Mouse (Mus musculus) kidney, embryonic 16.5 days (tissue): Measurements from ENCODE around the gene Cds1. TPM values are rescaled to one million over a fixed set of nuclear protein-coding genes. Genes with fewer than 3 reads are reported as not detected.

Experiments used
- ATAC-seq: fragments of 200-750 bp; cut with Nextera tagmentation; 2 replicates; pipeline ENCODE4 v1.8.0; 2017; ENCODE audit warnings: moderate TSS enrichment; ENCODE audit not compliant: low FRiP score, low TSS enrichment
- H3K27ac ChIP-seq: fragments of 300-500 bp; sonication (generic); 2 replicates; pipeline ENCODE4 v1.5.1; 2014; ENCODE audit warnings: low read length
- H3K27me3 ChIP-seq: fragments of 300-500 bp; sonication (generic); 2 replicates; pipeline ENCODE4 v1.6.1; 2014; ENCODE audit warnings: low read length, control low read depth, mixed read lengths; ENCODE audit not compliant: insufficient read depth
- H3K36me3 ChIP-seq: fragments of 300-500 bp; sonication (generic); 2 replicates; pipeline ENCODE4 v1.6.1; 2014; ENCODE audit warnings: low read length, control low read depth, mixed read lengths; ENCODE audit not compliant: insufficient read depth
- H3K4me1 ChIP-seq: fragments of 300-500 bp; sonication (generic); 2 replicates; pipeline ENCODE4 v1.6.1; 2014; ENCODE audit warnings: low read length, control low read depth, mixed read lengths; ENCODE audit not compliant: insufficient read depth
- H3K4me2 ChIP-seq: fragments of 300-500 bp; sonication (generic); replicated peaks from 2 replicates; pipeline ENCODE4 v1.6.1; 2014; ENCODE audit warnings: low read depth, low read length
- H3K4me3 ChIP-seq: fragments of 300-500 bp; sonication (generic); 2 replicates; pipeline ENCODE4 v1.5.1; 2014; ENCODE audit warnings: mild to moderate bottlenecking, low read length
- H3K9ac ChIP-seq: fragments of 300-500 bp; sonication (generic); replicated peaks from 2 replicates; pipeline ENCODE4 v1.6.1; 2014; ENCODE audit warnings: low read length
- H3K9me3 ChIP-seq: fragments of 300-500 bp; sonication (generic); 2 replicates; pipeline ENCODE4 v1.6.1; 2016; ENCODE audit warnings: low read length, control low read depth
- WGBS: fragments of 180-500 bp; shearing (Covaris S2); extraction: QIAGEN DNeasy Blood & Tissue Kit; methylation state at CpG from one replicate; pipeline ENCODE4 v1.1.7; 2014; 5-methylcytosine and 5-hydroxymethylcytosine counted together
- polyA plus RNA-seq: library from polyadenylated mRNA; unstranded; fragments of >200 nt; fragmentation: Nextera tagmentation; extraction: Ambion mirVana; gene quantifications from 2 replicates; pipeline ENCODE4 v1.2.1, GENCODE M21; 2015

Cds1 gene
- polyA plus RNA-seq, 1 experiment from 2014 or later, result 15.8 TPM

DNA sequence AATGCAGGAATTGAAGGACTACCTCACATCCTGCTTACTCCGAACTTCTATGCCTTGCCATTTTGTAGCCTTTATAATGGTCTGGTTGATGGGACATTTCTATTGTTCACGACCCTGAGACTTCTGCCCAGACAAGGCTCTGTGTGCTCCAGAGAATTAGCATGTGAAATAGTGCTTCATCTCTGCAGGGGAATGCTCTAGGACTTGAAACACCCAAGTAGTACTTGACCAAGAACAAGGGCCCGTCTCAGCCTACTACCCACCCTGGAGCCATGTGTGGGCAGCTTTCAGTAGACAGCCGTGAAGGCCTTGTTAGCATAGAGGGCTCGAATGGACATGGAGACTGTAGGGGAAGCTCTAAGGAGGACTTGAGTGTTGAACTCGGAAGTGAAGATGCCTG is 2.6 kb downstream of the Cds1 start:
- Histone ChIP-seq H3K4me1 (peaks cover 17% of the 10 kb centered on the region; the same call in 1 of the 2 replicates), H3K36me3 (no peaks in the 10 kb centered on the region), H3K4me2 (no peak overlapping the region; the same call in 1 of the 2 replicates), H3K9ac (no peak overlapping the region), H3K27ac (no peak overlapping the region), H3K9me3 (no peaks in the 10 kb centered on the region), H3K27me3 (peaks cover 32% of the 10 kb centered on the region; the same call in 1 of the 2 replicates), H3K4me3 (no peak overlapping the region)
- ATAC-seq, result no peak
- WGBS, result 82% methylated on average over 6 of the region's 6 CpGs

DNA sequence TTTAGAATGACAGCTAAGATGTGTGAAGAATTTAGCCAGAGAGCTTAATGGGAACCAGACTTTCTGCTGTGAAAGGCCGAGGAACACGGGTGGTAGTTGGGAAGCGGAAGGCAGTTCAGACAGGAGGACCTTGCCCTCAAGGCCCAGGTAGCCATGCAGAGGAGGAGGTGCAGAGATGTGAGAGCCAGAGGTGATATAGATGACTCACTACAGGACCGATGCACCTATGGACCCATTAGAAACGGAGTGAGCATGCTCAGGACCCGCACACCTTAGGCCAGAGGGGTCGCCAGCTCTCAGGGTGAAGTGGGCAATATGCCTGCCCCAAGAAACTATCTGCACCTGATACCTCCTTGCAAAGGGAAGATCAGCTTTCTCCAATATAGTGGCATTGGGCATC is 3.6 kb downstream of the Cds1 start:
- Histone ChIP-seq H3K27me3 (peaks cover 28% of the 10 kb centered on the region; the same call in 1 of the 2 replicates), H3K4me2 (no peak overlapping the region), H3K9me3 (no peaks in the 10 kb centered on the region), H3K36me3 (no peaks in the 10 kb centered on the region), H3K4me3 (no peak overlapping the region), H3K9ac (no peak overlapping the region), H3K27ac (no peak overlapping the region), H3K4me1 (peaks cover 17% of the 10 kb centered on the region; the same call in 1 of the 2 replicates)
- no peak for ATAC-seq
- 93% methylated on average over 7 of the region's 7 CpGs for WGBS

DNA sequence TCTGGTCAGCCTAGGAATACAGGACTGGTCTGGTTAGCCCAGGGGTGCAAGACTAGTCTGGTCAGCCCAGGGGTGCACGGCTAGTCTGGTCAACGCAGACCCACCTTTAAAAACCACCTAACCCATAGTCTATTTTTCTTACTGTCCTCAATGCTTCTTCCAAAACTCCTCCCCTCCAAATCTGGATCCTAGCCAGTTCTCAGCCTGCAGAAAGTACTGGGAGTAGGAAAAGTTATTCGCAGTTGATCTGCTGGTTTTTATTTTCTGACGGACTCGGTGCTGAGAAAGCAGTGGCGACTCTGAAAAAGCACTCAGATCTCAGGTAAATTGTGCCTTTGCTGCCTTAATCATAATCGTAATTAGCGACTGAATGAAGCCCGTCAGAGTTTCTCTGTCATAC is 7.7 kb downstream of the Cds1 start:
- no peak overlapping the region for H3K9ac ChIP-seq
- H3K4me3 ChIP-seq, result no peak overlapping the region
- H3K4me2 ChIP-seq, result no peak overlapping the region
- WGBS, result 73% methylated on average over 9 of the region's 9 CpGs
- 0 out of 2 replicates have a peak, but pooled peaks have one; percentile 51 for ATAC-seq
- H3K27me3 ChIP-seq, result peaks cover 6% of the 10 kb centered on the region; the same call in 1 of the 2 replicates
- 0 out of 2 replicates have a peak, but pooled peaks cover under 1% of the 10 kb centered on the region for H3K4me1 ChIP-seq
- no peaks in the 10 kb centered on the region for H3K36me3 ChIP-seq
- H3K27ac ChIP-seq, result no peak overlapping the region
- H3K9me3 ChIP-seq, result no peaks in the 10 kb centered on the region

DNA sequence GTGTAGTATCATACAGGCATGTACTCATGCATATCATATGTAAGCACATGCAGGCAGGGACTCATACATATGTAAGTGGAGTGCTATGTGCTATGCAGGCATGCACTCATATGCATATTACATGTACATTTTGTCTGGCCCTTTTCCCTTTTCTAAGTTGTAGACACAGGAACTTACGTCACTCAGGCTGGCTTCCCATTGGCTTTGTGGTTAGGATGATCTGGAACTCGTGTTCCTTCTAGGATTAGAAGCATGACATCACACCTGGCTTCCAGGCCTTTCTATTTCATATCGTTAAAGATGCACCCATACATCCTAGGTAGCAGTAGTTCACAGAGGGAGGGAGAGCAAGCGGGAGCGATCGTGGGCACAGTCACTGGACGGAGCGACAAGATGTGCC is 10.3 kb downstream of the Cds1 start:
- Histone ChIP-seq H3K9ac (no peak overlapping the region), H3K4me1 (no peaks in the 10 kb centered on the region), H3K27me3 (no peaks in the 10 kb centered on the region), H3K9me3 (no peaks in the 10 kb centered on the region), H3K36me3 (no peaks in the 10 kb centered on the region), H3K27ac (no peak overlapping the region), H3K4me2 (no peak overlapping the region), H3K4me3 (no peak overlapping the region)
- 93% methylated on average over 8 of the region's 8 CpGs for WGBS
- ATAC-seq, result no peak

DNA sequence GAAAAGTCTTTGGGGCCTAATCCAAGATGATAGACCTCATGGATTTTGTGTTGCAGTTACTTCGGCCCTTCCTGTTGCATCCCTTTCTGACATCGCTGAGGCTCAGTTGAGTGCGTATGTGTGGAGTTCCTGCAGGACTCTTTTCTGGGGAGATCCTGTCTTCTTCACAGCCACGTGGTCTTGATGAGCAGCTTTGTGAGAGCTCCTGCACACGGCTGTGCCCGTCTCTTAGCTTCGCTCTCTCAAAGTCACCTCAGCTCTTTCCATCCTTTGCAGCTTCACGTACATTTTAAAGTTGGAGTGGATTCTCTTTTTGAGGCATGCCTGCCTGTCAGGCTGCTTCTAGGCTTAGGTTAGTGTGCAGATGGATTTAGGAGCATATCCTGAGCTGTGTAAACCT is 11.6 kb downstream of the Cds1 start:
- WGBS, result 86% methylated on average over 8 of the region's 8 CpGs
- ATAC-seq, result no peak

DNA sequence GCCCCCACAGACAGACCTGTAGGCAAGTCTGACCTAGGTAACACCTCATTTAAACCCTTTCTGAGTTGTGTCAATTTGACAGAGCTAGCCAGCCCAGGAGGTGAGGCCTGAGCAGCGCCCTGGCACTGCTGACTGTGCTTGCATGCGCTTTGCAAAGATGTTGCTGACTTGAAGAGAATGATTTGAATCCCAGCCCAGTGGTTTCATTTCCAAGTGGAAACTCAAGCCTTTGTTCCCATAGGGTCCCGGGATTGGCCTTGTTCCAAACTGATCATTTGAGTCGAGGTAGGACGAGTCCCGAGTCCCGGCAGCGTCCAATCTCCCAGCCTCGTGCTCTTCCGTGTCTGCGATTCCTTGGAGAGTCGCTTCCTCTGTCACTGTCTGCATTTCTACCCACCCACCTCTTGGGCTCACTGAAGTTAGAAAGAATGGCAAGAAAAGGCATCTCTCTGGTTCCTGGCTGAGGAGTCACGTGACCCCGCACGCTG is 14.5 kb downstream of the Cds1 start:
- no peaks in the 10 kb centered on the region for H3K27me3 ChIP-seq
- no peak overlapping the region for H3K4me2 ChIP-seq
- ATAC-seq, result no peak
- no peak overlapping the region for H3K27ac ChIP-seq
- no peak overlapping the region for H3K4me3 ChIP-seq
- H3K9me3 ChIP-seq, result no peaks in the 10 kb centered on the region
- 90% methylated on average over 15 of the region's 15 CpGs for WGBS
- H3K9ac ChIP-seq, result no peak overlapping the region
- no peaks in the 10 kb centered on the region for H3K36me3 ChIP-seq
- H3K4me1 ChIP-seq, result no peaks in the 10 kb centered on the region

More for the DNA sequence above, 11.6 kb downstream of the Cds1 start:
- no peak overlapping the region for H3K9ac ChIP-seq
- no peak overlapping the region for H3K4me2 ChIP-seq
- H3K27ac ChIP-seq, result no peak overlapping the region
- H3K9me3 ChIP-seq, result no peaks in the 10 kb centered on the region
- H3K27me3 ChIP-seq, result no peaks in the 10 kb centered on the region
- no peak overlapping the region for H3K4me3 ChIP-seq
- no peaks in the 10 kb centered on the region for H3K4me1 ChIP-seq
- H3K36me3 ChIP-seq, result no peaks in the 10 kb centered on the region

DNA sequence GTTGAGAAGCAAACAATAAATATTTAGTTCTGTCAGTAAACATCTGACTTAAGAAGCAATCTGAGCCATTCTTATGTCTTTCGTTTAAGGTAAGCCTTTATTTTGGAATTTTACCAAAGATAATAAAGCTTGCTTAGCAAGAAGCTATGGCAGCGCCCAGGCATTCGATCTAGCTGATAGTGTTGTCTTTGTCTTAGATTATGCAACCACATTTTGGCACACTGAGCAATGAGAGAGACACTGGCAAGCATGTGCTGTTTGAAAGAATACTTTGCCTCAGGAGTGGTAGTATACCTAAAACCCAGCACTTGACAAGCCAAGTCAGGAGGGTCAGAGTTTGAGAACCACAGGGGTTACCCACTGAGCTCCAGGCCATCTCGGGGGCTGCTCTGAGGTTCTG is 16.0 kb downstream of the Cds1 start:
- no peaks in the 10 kb centered on the region for H3K9me3 ChIP-seq
- WGBS, result 74% methylated on average over 4 of the region's 4 CpGs
- no peak overlapping the region for H3K4me2 ChIP-seq
- no peak overlapping the region for H3K4me3 ChIP-seq
- no peaks in the 10 kb centered on the region for H3K36me3 ChIP-seq
- no peaks in the 10 kb centered on the region for H3K27me3 ChIP-seq
- no peak for ATAC-seq
- no peaks in the 10 kb centered on the region for H3K4me1 ChIP-seq
- no peak overlapping the region for H3K27ac ChIP-seq
- H3K9ac ChIP-seq, result no peak overlapping the region

DNA sequence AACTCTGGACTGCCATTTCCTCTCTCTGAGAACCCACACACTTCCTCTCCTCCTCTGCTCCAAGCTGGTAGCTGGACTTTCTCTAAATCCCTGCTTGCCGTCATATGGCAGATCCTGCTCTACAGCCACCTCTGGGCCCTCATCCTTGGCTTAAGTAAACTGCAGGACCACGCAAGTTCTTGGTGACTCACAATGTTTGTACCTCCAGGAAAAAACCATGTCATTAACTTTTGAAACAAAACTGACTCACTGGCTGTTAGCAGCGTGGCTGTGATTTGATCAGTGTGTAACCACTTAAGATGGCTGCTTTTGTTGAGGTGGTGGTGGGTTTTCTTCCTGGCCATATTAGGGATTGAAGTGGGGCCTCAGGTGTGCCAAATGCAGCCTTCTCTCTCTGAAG is 19.4 kb downstream of the Cds1 start:
- Histone ChIP-seq H3K9ac (no peak overlapping the region), H3K27ac (no peak overlapping the region), H3K27me3 (no peaks in the 10 kb centered on the region), H3K4me2 (no peak overlapping the region), H3K4me3 (no peak overlapping the region), H3K9me3 (no peaks in the 10 kb centered on the region), H3K4me1 (no peaks in the 10 kb centered on the region), H3K36me3 (no peaks in the 10 kb centered on the region)
- WGBS, result 73% methylated on average over 3 of the region's 3 CpGs
- ATAC-seq, result no peak

DNA sequence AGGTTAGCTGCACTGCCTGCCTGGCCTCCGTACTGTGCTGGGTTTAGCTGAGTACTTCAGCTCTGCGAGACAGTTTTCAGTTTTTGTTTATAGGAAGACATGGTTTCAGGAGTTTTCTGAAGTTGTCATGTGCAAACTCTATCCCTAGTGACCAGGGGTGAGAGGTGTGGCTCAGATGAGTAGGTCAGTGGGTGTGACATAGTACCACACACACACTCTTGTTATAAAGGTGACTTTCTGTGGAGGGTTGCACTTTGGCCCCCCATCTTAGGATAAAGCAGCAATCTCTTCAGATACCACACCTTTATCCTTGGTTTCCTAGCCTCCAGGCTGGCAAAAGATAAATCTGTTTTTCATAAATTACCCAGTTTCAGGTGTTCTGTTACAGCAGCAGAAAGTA is 19.9 kb downstream of the Cds1 start:
- Histone ChIP-seq H3K4me3 (no peak overlapping the region), H3K4me2 (no peak overlapping the region), H3K27ac (no peak overlapping the region), H3K36me3 (no peaks in the 10 kb centered on the region), H3K27me3 (no peaks in the 10 kb centered on the region), H3K9ac (no peak overlapping the region), H3K9me3 (no peaks in the 10 kb centered on the region), H3K4me1 (no peaks in the 10 kb centered on the region)
- ATAC-seq, result no peak
- 90% methylated on average over 2 of the region's 2 CpGs for WGBS

DNA sequence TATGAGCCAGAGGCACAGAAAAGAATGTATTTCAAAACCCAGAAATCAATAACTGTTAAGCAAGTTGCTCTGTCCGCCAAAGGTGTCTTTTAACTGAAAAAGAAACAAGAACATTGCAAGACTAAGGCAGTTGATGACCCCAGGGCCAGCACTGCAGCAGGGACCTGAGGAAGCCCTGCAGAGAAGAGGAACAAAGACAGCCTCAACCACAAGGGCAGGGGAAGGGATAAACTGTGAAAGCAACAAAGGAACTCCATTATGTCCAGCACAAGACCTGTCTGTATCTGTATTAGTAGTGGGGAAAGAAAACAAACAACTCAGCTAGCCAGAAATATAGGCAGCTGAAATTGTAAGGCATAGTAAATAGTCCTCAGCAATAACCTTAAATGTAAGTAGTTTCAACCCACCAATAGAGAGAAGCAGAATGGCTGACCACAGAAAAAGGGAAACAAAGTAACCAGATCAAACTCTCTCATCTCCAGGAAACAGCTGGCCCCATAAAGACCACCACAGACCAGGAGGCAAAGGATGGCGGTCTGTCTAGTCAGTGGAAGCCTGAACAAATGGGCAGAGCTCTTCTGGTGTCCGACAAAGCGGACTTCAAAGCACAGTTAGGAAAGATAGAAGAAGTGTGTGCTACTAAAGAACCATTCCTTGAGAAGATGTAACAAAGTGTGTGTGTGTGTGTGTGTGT is 21.1 kb downstream of the Cds1 start:
- Histone ChIP-seq H3K9ac (no peak overlapping the region), H3K4me1 (no peaks in the 10 kb centered on the region), H3K4me3 (no peak overlapping the region), H3K9me3 (no peaks in the 10 kb centered on the region), H3K4me2 (no peak overlapping the region), H3K27me3 (no peaks in the 10 kb centered on the region), H3K36me3 (no peaks in the 10 kb centered on the region), H3K27ac (no peak overlapping the region)
- ATAC-seq, result no peak
- whole genome bisulfite sequencing, result 55% methylated on average over 4 of the region's 4 CpGs
